In the genomic region with DNA sequence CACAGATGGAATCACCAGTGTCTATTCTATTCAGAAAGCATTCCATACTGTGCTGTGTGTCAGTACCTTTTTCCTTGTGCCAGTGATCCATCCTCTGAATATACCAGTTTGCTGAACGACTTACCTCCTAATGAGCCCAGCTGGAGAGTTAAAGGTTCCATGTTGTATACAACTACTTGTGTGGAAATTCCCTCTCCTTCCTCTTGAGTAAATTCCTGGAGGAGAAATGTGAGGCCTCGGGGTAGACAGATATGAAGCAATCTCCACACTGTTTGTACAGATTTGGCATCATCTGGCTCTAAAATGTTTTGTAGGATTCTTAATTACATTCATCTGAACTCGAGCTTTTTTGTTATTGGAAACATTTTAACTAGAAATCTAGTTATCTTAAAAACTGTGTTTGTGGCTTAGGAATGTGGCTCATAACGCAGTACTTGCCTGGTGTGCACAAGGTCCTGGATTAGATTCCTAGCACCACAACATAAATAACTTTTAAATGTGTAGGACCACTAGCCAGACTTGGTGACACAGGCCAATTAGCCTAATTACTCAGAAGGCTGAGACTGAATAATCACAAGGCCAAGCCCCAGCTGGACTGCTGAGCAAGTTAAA, we compare ENCODE assay signal across 23 mouse cellular contexts.
"Had no signal": no experiment of that assay in that cellular context is flagged by ENCODE, and none has a peak within 500 bp of the region (broad histone marks: within the 10 kb centered on the region; RNA-seq: fewer than 3 reads in every experiment).

No protein-coding gene starts in this region.

- DNase-seq: kidney, adult 11 months; kidney, adult 8-10 months; kidney, postnatal 14 days; kidney, postnatal 4 days; layer of hippocampus, adult 9-11 months; liver; liver, embryonic 13.5 days; lung, postnatal 14 days; right cerebral cortex, adult 18-20 months; right cerebral cortex, postnatal 14 days; right cerebral cortex, postnatal 4 days; thymus, postnatal 36 days had no signal

- H3K27ac ChIP-seq: kidney, embryonic 15.5 days; layer of hippocampus, adult 2 months; limb, embryonic 13.5 days; liver, embryonic 13.5 days; lung, embryonic 15.5 days; macrophage; midbrain, embryonic 12.5 days; midbrain, embryonic 15.5 days; neural tube, embryonic 12.5 days; neural tube, embryonic 15.5 days; stomach, embryonic 15.5 days had no signal

- H3K27me3 ChIP-seq: kidney, embryonic 15.5 days; limb, embryonic 13.5 days; liver, embryonic 13.5 days; lung, embryonic 15.5 days; midbrain, embryonic 12.5 days; midbrain, embryonic 15.5 days; neural tube, embryonic 12.5 days; neural tube, embryonic 15.5 days; stomach, embryonic 15.5 days had no signal

- H3K4me3 ChIP-seq: kidney, embryonic 15.5 days; layer of hippocampus, adult 2 months; limb, embryonic 10.5 days; limb, embryonic 13.5 days; liver, embryonic 13.5 days; lung, embryonic 15.5 days; midbrain, embryonic 12.5 days; midbrain, embryonic 15.5 days; neural tube, embryonic 12.5 days; neural tube, embryonic 15.5 days; stomach, embryonic 15.5 days had no signal

- ATAC-seq: midbrain, embryonic 15.5 days had no signal

- H3K4me2 ChIP-seq: kidney, embryonic 15.5 days; limb, embryonic 13.5 days; liver, embryonic 13.5 days; lung, embryonic 15.5 days; midbrain, embryonic 12.5 days; midbrain, embryonic 15.5 days; neural tube, embryonic 12.5 days; neural tube, embryonic 15.5 days; stomach, embryonic 15.5 days had no signal

- H3K4me1 ChIP-seq: kidney, embryonic 15.5 days; limb, embryonic 13.5 days; liver, embryonic 13.5 days; lung, embryonic 15.5 days; midbrain, embryonic 12.5 days; midbrain, embryonic 15.5 days; neural tube, embryonic 12.5 days; neural tube, embryonic 15.5 days; stomach, embryonic 15.5 days had no signal

- H3K9me3 ChIP-seq: kidney, embryonic 15.5 days; limb, embryonic 10.5 days; limb, embryonic 13.5 days; liver, embryonic 13.5 days; lung, embryonic 15.5 days; midbrain, embryonic 12.5 days; midbrain, embryonic 15.5 days; neural tube, embryonic 12.5 days; neural tube, embryonic 15.5 days; stomach, embryonic 15.5 days had no signal

- H3K36me3 ChIP-seq: kidney, embryonic 15.5 days; limb, embryonic 10.5 days; limb, embryonic 13.5 days; liver, embryonic 13.5 days; lung, embryonic 15.5 days; midbrain, embryonic 12.5 days; midbrain, embryonic 15.5 days; neural tube, embryonic 12.5 days; neural tube, embryonic 15.5 days; stomach, embryonic 15.5 days had no signal

- H3K9ac ChIP-seq: kidney, embryonic 15.5 days; limb, embryonic 13.5 days; liver, embryonic 13.5 days; lung, embryonic 15.5 days; midbrain, embryonic 12.5 days; midbrain, embryonic 15.5 days; neural tube, embryonic 12.5 days; neural tube, embryonic 15.5 days; stomach, embryonic 15.5 days had no signal
